ENCODE assay signal across 8 mouse cellular contexts in genomic region chr11:100414914-100415822, GRCm38 (mm10). TPM values are rescaled to one million over a fixed set of nuclear protein-coding genes. Genes with fewer than 3 reads are reported as not detected.
A peak's percentile ranks its signal among the peaks of the same experiment; 100 is the strongest.
DNase-seq lines count a peak whose midpoint lies in the region; ATAC-seq and TF ChIP-seq lines count a peak whose summit lies in the region.
"Had no signal": no experiment of that assay in that cellular context is flagged by ENCODE, and none has a peak within 500 bp of the region (broad histone marks: within the 10 kb centered on the region; RNA-seq: fewer than 3 reads in every experiment).

Gene Fkbp10, plus strand, starts transcription at chr11:100415697.

- peak within 1 kb of the TSS; percentile 71 for H3K4me3 ChIP-seq in ES-Bruce4 (ENCODE audit: low read depth, low read length)
- peak within 1 kb of the TSS; percentile 57 for H3K4me3 ChIP-seq in forebrain, embryonic 11.5 days (ENCODE audit: low read depth, low read length)
- H3K4me3 ChIP-seq in limb, embryonic 13.5 days = peak within 1 kb of the TSS; percentile 80

- no peaks in the 10 kb centered on the region for H3K4me1 ChIP-seq in ES-Bruce4 (ENCODE audit: control insufficient read depth, insufficient read depth, low read length)
- H3K4me1 ChIP-seq in forebrain, embryonic 11.5 days (replicated peaks; ENCODE audit: control insufficient read depth, insufficient read depth, low read length) = peaks cover 13% of the 10 kb centered on the region; the same call in 1 of the 2 replicates
- H3K4me1 ChIP-seq in limb, embryonic 13.5 days = peaks cover 42% of the 10 kb centered on the region

- H3K27me3 ChIP-seq in ES-Bruce4 (ENCODE audit: control insufficient read depth, insufficient read depth, low read length, poor library complexity, severe bottlenecking) = no peaks in the 10 kb centered on the region
- H3K27me3 ChIP-seq in forebrain, embryonic 11.5 days (ENCODE audit: control insufficient read depth, insufficient read depth, low read length) = peaks cover 9% of the 10 kb centered on the region
- no peaks in the 10 kb centered on the region for H3K27me3 ChIP-seq in limb, embryonic 13.5 days

- peak; percentile 36 for ATAC-seq in forebrain, embryonic 11.5 days (replicated peaks; ENCODE audit: low FRiP score)
- ATAC-seq in limb, embryonic 13.5 days (ENCODE audit: low FRiP score, low read depth) = peak; percentile 62
- no peak for ATAC-seq in inflammation-experienced regulatory T-cells, adult 6 months

- peak; percentile 23 for DNase-seq in T-cell, adult 2 months (ENCODE audit: low spot score)
- DNase-seq in forebrain, embryonic 11.5 days (ENCODE audit: low spot score) = peak; percentile 74
- DNase-seq in heart, postnatal 10 days = peak; percentile 81 to 83
- peak; percentile 55 for DNase-seq in naive thymus-derived CD4-positive, alpha-beta T cell, adult 2 months (ENCODE audit: low read depth)

- no peak for TF ChIP-seq CTCF in ES-Bruce4 (IDR thresholded peaks at IDR 0.05; ENCODE audit: low read depth, low read length)

- no peaks in the 10 kb centered on the region for H3K36me3 ChIP-seq in ES-Bruce4 (ENCODE audit: control insufficient read depth, insufficient read depth, low read length, poor library complexity, severe bottlenecking)
- no peaks in the 10 kb centered on the region for H3K36me3 ChIP-seq in forebrain, embryonic 11.5 days (ENCODE audit: control insufficient read depth, insufficient read depth, low read length)
- H3K36me3 ChIP-seq in limb, embryonic 13.5 days = peaks cover 31% of the 10 kb centered on the region

- H3K4me2 ChIP-seq in forebrain, embryonic 11.5 days (ENCODE audit: low read depth, low read length, severe bottlenecking) = peak within 1 kb of the TSS; percentile 67
- peak within 1 kb of the TSS; percentile 89 for H3K4me2 ChIP-seq in limb, embryonic 13.5 days (replicated peaks)

- peak within 1 kb of the TSS; percentile 89 for H3K9ac ChIP-seq in ES-Bruce4 (ENCODE audit: low read depth, poor library complexity, severe bottlenecking)
- peak within 1 kb of the TSS; percentile 69 for H3K9ac ChIP-seq in forebrain, embryonic 11.5 days (ENCODE audit: low read length)
- H3K9ac ChIP-seq in limb, embryonic 13.5 days = peak within 1 kb of the TSS; percentile 85

- peak within 1 kb of the TSS; percentile 36; the same call in 1 of the 2 replicates for H3K27ac ChIP-seq in ES-Bruce4 (ENCODE audit: insufficient read depth, low read length)
- H3K27ac ChIP-seq in forebrain, embryonic 11.5 days (ENCODE audit: low read depth, low read length) = peak within 1 kb of the TSS; percentile 10; the same call in 1 of the 2 replicates
- H3K27ac ChIP-seq in limb, embryonic 13.5 days = peak within 1 kb of the TSS; percentile 98
- H3K27ac ChIP-seq: macrophage had no signal

- no peak for TF ChIP-seq POLR2A in ES-Bruce4 (IDR thresholded peaks at IDR 0.05; ENCODE audit: insufficient read depth, low read length)

- no peak for TF ChIP-seq EP300 in ES-Bruce4 (IDR thresholded peaks at IDR 0.05; ENCODE audit: insufficient read depth, low read depth, low read length)

- no peaks in the 10 kb centered on the region for H3K9me3 ChIP-seq in ES-Bruce4 (replicated peaks; ENCODE audit: control insufficient read depth, insufficient read depth, low read length, poor library complexity, severe bottlenecking)
- no peaks in the 10 kb centered on the region for H3K9me3 ChIP-seq in forebrain, embryonic 11.5 days (ENCODE audit: control insufficient read depth, low read length)
- H3K9me3 ChIP-seq in limb, embryonic 13.5 days = no peaks in the 10 kb centered on the region

- intact Hi-C loops in heart, postnatal 10 days (cut with DNase I) = loop anchor here (2.0 kb wide), 1 partner anchor 18 kb away; the partner anchor contains the start of gene Jup

- WGBS in forebrain, embryonic 11.5 days = under 1% methylated on average over 31 of the region's 31 CpGs
- under 1% methylated on average over 31 of the region's 31 CpGs for WGBS in limb, embryonic 13.5 days

RNA-seq across cellular contexts. Expression of gene Fkbp10, which starts in this region (rescaled TPM):
- polyA plus RNA-seq in ES-Bruce4 (2011; ENCODE audit: insufficient read depth, insufficient read length, low read depth, missing spikeins) = 22.5 and 24.3 TPM in 2 replicates
- polyA plus RNA-seq in forebrain, embryonic 11.5 days (2014; fragmentation: Nextera tagmentation; extraction: Ambion mirVana) = 36.6 and 41.2 TPM in 2 replicates
- 10 to 100 TPM; 58.6 to 59.7 TPM for total RNA-seq in heart, postnatal 10 days (2021)
- polyA plus RNA-seq in limb, embryonic 13.5 days (2015; fragmentation: Nextera tagmentation; extraction: Ambion mirVana) = 169 and 170 TPM in 2 replicates
- 1 to 10 TPM in 1 of 3 experiments, not detected in 2; 2.9 TPM for polyA plus RNA-seq in inflammation-experienced regulatory T-cells, adult 6 months (2017; shearing (Covaris generic))
- polyA plus RNA-seq: macrophage had no signal

Comparison
In these comparisons a context has a peak if more than half of its experiments do, and no peak if none do; other contexts are left out.
1. H3K27ac ChIP-seq: peak in every context shown above with its lines; median percentile 98 in limb, embryonic 13.5 days; 36 in ES-Bruce4; 10 in forebrain, embryonic 11.5 days.
2. DNase-seq: peak in every context shown above with its lines; median percentile 82 in heart, postnatal 10 days; 74 in forebrain, embryonic 11.5 days; 55 in naive thymus-derived CD4-positive, alpha-beta T cell, adult 2 months; 23 in T-cell, adult 2 months.